Mouse (Mus musculus): ENCODE data around the gene Tulp1. TPM values are rescaled to one million over a fixed set of nuclear protein-coding genes. Genes with fewer than 3 reads are reported as not detected.
"Not testable (repeated sequence)": the region's sequence is repeated elsewhere in the genome, so short reads cannot be mapped to it uniquely, and the experiment has no call there.

The Tulp1 gene
- polyA plus RNA-seq, 1 experiment from 2014 or later: 1.4 TPM

- Histone ChIP-seq H3K4me1 (peaks cover 23% of the 10 kb centered on the region), H3K4me2 (peak overlapping the region; percentile 55), H3K9me3 (replicated peaks) (no peaks in the 10 kb centered on the region), H3K4me3 (peak overlapping the region; percentile 27), H3K27me3 (peaks cover 84% of the 10 kb centered on the region), H3K36me3 (ENCODE audit: poor library complexity, severe bottlenecking) (no peaks in the 10 kb centered on the region), H3K27ac (no peak overlapping the region), H3K9ac (peak overlapping the region; percentile 16)
- under 1% methylated on average over 25 of the region's 25 CpGs for WGBS
- ATAC-seq: no peak
These were observed 2.2 kb downstream of the Tulp1 start for GRCm38 (mm10) chr17:28362653-28363292.

DNA sequence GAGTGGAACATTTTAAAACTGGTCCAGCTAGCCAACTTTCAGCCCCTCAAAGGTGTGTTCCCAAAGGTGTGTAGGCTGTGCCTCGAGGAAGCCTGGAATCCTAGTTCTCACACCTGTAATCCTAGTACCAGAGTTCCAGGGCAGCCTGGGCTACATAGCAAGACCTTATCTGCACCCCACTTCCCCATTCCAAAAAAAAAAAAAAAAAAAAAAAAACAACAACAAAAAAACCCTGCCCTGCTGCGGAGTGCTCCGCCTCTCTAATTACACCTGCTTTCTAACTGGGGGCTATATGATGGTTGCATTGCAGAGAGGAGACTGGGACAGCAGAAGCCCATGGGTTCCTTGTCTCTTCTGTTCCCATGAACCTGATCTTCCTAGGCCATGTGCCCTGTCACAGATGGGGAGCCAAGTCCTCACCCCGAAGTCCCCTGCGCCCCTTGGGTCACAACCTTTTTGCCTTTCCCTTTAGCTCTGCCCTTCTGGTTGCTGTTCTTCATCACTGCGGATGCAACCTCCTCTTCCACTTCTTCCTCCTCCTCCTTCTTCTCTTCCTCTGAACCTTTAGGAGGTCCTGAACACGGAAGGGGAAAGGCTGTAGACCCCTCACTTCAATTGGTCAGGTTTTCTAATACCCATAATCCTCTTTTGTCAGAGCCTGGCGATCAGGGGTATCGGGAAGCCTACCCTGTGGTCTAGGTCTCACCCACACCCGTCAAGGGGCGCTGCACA, 2.9 kb downstream of the Tulp1 start:
- H3K27me3 ChIP-seq: peaks cover 86% of the 10 kb centered on the region

DNA sequence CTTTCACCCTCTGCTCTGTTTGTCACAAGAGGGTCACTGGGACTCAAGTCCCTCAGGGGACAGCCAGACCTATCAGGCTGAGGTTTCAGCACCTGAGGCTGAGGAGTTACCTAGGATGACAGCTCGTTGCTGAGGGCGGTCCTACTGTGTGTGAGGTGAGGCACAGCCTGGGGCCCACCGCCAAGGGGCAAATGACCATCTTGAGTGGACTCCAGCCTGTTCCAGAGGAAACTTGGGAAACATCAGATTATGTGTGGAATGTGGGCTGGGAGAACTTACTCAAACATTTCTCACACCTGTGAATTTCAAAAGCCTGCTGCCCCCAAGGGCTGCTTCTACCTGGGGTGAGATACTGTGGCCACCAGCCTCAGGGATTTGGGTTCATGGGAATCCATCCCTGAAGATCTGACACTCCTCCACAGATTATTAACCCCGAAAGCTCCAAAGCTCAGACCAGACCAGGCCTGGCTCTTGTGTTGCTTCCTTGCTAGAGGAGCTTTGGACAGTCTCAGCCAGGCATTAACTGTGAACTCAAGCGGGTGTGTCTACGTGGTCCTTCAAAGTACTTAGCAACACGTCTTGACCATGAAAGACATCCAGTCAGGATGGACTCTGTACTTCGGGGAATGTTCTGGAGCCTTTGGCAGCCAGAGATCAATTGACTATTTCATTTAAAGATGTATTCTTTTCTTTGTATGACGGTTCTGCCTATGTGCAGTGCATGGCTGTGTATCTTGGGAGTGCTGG, 4.3 kb downstream of the Tulp1 start:
- Histone ChIP-seq H3K9me3 (replicated peaks) (no peaks in the 10 kb centered on the region), H3K4me1 (peaks cover 23% of the 10 kb centered on the region), H3K4me3 (no peak overlapping the region), H3K27me3 (peaks cover 80% of the 10 kb centered on the region), H3K27ac (no peak overlapping the region), H3K9ac (no peak overlapping the region), H3K4me2 (no peak overlapping the region), H3K36me3 (ENCODE audit: poor library complexity, severe bottlenecking) (no peaks in the 10 kb centered on the region)
- WGBS: 89% methylated on average over 9 of the region's 9 CpGs
- no peak for ATAC-seq

More for the DNA sequence above, 2.9 kb downstream of the Tulp1 start:
- H3K9ac ChIP-seq: peak overlapping the region; percentile 16; the same call in 1 of the 2 replicates
- H3K36me3 ChIP-seq (ENCODE audit: poor library complexity, severe bottlenecking): no peaks in the 10 kb centered on the region
- no peaks in the 10 kb centered on the region for H3K9me3 ChIP-seq (replicated peaks)
- peak overlapping the region; percentile 55 for H3K4me2 ChIP-seq
- ATAC-seq: no peak
- no peak overlapping the region for H3K27ac ChIP-seq
- peaks cover 23% of the 10 kb centered on the region for H3K4me1 ChIP-seq
- H3K4me3 ChIP-seq: peak overlapping the region; percentile 27
- WGBS: 33% methylated on average over 11 of the region's 11 CpGs

- WGBS: 13% methylated on average over 24 of the region's 24 CpGs
- H3K9ac ChIP-seq; H3K4me3 ChIP-seq; H3K36me3 ChIP-seq (ENCODE audit: poor library complexity, severe bottlenecking); H3K27ac ChIP-seq; H3K4me2 ChIP-seq; ATAC-seq; H3K9me3 ChIP-seq (replicated peaks): not testable (repeated sequence)
- Histone ChIP-seq H3K27me3 (peaks cover 63% of the 10 kb centered on the region), H3K4me1 (peaks cover 15% of the 10 kb centered on the region)
These were observed 6.3 kb downstream of the Tulp1 start for GRCm38 (mm10) chr17:28358576-28359261.

DNA sequence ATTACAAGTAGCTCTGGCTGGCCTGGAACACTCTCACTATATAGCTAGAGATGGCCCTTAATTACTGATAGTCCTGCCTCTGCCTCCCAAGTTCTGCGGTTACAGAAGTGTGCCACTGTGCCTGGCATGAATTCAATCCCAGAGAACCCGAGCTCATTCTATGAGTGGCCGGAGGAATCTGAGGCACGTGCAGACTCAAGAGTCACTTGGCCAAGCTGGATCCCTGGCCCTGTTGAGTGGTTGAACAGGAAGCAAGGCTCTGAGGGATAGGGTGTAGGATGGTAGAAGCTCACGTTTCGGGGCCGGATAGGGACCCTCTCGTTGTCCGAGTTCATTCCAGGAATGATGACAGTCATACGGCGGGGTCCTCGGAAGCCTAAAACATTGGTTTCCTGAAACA, 9.2 kb downstream of the Tulp1 start:
- no peak for ATAC-seq
- Histone ChIP-seq H3K36me3 (ENCODE audit: poor library complexity, severe bottlenecking) (no peaks in the 10 kb centered on the region), H3K27me3 (peaks cover 59% of the 10 kb centered on the region), H3K9me3 (replicated peaks) (no peaks in the 10 kb centered on the region), H3K4me2 (no peak overlapping the region), H3K4me1 (peaks cover 10% of the 10 kb centered on the region; the same call in 1 of the 2 replicates), H3K4me3 (no peak overlapping the region), H3K27ac (no peak overlapping the region), H3K9ac (no peak overlapping the region)
- WGBS: 87% methylated on average over 12 of the region's 12 CpGs

- no peak for ATAC-seq
- Histone ChIP-seq H3K4me2 (peak overlapping the region; percentile 92; the same call in 1 of the 2 replicates), H3K9ac (no peak overlapping the region), H3K27me3 (peaks cover 24% of the 10 kb centered on the region), H3K27ac (no peak overlapping the region), H3K9me3 (replicated peaks) (no peaks in the 10 kb centered on the region), H3K36me3 (ENCODE audit: poor library complexity, severe bottlenecking) (no peaks in the 10 kb centered on the region), H3K4me1 (peaks cover 32% of the 10 kb centered on the region), H3K4me3 (peak overlapping the region; percentile 1; the same call in 1 of the 2 replicates)
- 13% methylated on average over 11 of the region's 11 CpGs for WGBS
These were observed 13.0 kb downstream of the Tulp1 start for GRCm38 (mm10) chr17:28352018-28352417.

- Histone ChIP-seq H3K27me3 (peaks cover 24% of the 10 kb centered on the region), H3K4me1 (peaks cover 32% of the 10 kb centered on the region), H3K4me3 (peak overlapping the region; percentile 66), H3K36me3 (ENCODE audit: poor library complexity, severe bottlenecking) (no peaks in the 10 kb centered on the region), H3K9me3 (replicated peaks) (no peaks in the 10 kb centered on the region), H3K27ac (no peak overlapping the region), H3K9ac (peak overlapping the region; percentile 63), H3K4me2 (peak overlapping the region; percentile 92)
- ATAC-seq: peak; percentile 44; the same call in 1 of the 2 replicates
- WGBS: 2% methylated on average over 28 of the region's 29 CpGs
These were observed 13.6 kb downstream of the Tulp1 start for GRCm38 (mm10) chr17:28351353-28351890.

DNA sequence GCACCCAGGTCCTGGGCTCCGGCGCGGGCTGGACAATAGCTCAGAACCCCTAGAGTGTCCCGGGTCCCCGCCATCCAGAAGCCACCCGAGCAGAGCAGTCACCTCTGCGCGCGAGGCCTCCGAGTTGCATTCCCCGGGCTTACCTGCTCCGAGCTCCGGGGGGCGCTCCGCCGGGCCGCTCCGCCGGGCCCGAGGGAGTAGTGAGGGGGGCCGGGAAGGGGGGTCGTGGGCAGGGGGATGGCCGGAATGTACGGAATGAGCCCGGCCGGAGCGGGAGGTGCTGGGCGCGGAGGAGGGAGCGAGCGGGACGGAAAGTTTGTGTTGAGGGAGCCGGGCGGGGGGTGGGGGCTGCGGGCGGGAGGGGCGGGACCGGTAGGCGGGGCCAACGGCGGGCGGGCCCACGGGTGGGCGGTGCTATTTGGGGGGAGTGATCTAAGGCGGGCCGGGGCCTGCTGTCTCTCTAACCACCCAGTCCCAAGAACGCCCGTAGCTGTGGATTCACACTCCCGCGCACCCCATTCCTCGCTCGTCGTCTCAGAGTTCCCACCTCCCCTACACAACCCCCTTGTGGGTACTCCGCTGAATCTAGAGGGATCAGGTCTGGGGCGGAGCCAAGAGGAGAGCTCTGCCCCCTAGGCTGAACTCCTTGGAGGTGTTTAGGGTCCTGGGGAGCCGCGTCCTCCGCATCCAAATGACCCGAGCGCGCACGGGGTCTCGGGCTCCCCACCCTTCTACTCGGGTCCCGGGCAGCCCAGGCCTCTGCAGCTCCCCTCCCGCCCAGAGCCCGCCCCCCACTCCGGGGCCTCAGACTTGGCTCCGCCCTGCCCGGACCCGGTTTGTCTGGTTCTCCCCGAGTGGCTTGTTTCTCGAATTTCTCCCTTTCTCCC, 14.3 kb downstream of the Tulp1 start, which contains the start of gene Tead3:
Tead3 (minus strand) TSS at position 352 of the 887 bp plus-strand sequence.
- H3K4me2 ChIP-seq: peak within 1 kb of the TSS; percentile 92
- peaks cover 38% of the 10 kb centered on the region for H3K4me1 ChIP-seq
- H3K9ac ChIP-seq: peak within 1 kb of the TSS; percentile 79
- H3K9me3 ChIP-seq (replicated peaks): no peaks in the 10 kb centered on the region
- peaks cover 24% of the 10 kb centered on the region for H3K27me3 ChIP-seq
- 0 out of 2 replicates have a peak within 1 kb of the TSS, but pooled peaks have one; percentile 20 for H3K27ac ChIP-seq
- ATAC-seq: peak; percentile 86
- peak within 1 kb of the TSS; percentile 66 for H3K4me3 ChIP-seq
- H3K36me3 ChIP-seq (ENCODE audit: poor library complexity, severe bottlenecking): no peaks in the 10 kb centered on the region
- WGBS: under 1% methylated on average over 46 of the region's 73 CpGs

DNA sequence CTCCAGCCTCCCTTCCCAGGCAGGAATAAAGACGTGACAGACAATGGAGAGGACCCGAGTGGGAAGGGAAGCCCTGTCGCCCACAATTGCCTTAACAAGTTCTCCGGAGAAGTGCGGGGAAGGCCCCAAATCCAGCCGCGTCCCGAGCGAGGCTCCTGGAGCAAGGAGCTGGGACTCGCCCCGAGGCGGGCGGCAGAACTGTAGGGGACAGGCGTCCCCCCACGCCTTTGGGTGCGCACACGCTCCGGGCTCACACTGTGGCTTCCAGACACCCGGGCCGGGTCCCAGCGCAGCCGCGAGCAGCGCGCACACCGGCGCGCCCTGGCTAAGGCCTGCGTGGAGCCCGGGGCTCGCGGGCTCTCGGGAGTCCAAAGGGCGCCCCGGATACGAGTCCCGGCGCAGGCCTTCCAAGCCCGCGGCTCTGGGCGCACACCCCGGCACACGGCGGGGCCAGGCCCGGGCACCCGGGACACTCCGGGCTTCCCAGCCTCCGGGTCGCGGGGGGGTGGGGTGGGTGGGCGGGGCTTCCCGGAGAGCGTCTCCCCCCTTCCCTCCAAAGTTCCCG, 15.0 kb downstream of the Tulp1 start:
- H3K9me3 ChIP-seq (replicated peaks): no peaks in the 10 kb centered on the region
- 0% methylated on average over 35 of the region's 54 CpGs for WGBS
- peaks cover 24% of the 10 kb centered on the region for H3K27me3 ChIP-seq
- peak overlapping the region; percentile 79 for H3K9ac ChIP-seq
- H3K4me3 ChIP-seq: peak overlapping the region; percentile 66
- ATAC-seq: peak; percentile 56
- 0 out of 2 replicates have a peak overlapping the region, but pooled peaks have one; percentile 20 for H3K27ac ChIP-seq
- peaks cover 45% of the 10 kb centered on the region for H3K4me1 ChIP-seq
- H3K4me2 ChIP-seq: peak overlapping the region; percentile 92
- H3K36me3 ChIP-seq (ENCODE audit: poor library complexity, severe bottlenecking): no peaks in the 10 kb centered on the region

DNA sequence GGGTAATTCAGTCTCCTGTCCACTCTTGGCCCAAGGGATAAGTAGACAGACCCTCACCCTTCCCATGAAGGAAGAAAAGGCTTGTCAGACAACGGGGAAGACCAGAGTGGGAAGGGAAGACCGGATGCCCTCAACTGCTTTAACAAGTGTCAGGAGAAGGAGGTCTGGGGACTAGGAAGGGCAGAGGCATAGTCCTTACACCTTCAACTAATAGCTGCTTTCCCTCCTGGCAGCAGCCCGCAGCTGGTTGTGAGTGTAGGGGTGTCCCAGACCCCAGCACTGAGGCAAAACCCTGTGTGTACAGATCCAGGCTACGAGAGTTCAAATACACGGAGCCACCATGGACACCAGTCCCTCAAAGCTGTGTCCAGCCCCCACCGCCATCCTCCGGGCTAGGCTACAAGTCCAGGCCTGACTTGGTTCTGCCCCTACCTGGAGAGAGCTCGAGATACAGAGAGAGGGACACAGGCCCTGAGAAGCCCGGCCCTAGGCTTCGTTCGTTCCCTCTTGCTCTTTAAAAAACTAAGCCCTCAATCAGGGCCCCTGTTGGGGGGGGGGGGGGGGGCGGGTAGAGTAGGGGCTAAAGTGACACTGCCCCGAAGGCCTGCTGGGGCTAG, 15.7 kb downstream of the Tulp1 start:
- WGBS: 13% methylated on average over 11 of the region's 13 CpGs
- H3K4me2 ChIP-seq: peak overlapping the region; percentile 92
- peak overlapping the region; percentile 66 for H3K4me3 ChIP-seq
- peaks cover 48% of the 10 kb centered on the region for H3K4me1 ChIP-seq
- H3K27ac ChIP-seq: no peak overlapping the region
- peaks cover 24% of the 10 kb centered on the region for H3K27me3 ChIP-seq
- no peak for ATAC-seq
- H3K36me3 ChIP-seq (ENCODE audit: poor library complexity, severe bottlenecking): no peaks in the 10 kb centered on the region
- H3K9me3 ChIP-seq (replicated peaks): no peaks in the 10 kb centered on the region
- peak overlapping the region; percentile 79 for H3K9ac ChIP-seq

Measured in forebrain, embryonic 13.5 days (tissue).